Mouse (Mus musculus): ENCODE results near the gene Lifr.

Gene Lifr

DNA sequence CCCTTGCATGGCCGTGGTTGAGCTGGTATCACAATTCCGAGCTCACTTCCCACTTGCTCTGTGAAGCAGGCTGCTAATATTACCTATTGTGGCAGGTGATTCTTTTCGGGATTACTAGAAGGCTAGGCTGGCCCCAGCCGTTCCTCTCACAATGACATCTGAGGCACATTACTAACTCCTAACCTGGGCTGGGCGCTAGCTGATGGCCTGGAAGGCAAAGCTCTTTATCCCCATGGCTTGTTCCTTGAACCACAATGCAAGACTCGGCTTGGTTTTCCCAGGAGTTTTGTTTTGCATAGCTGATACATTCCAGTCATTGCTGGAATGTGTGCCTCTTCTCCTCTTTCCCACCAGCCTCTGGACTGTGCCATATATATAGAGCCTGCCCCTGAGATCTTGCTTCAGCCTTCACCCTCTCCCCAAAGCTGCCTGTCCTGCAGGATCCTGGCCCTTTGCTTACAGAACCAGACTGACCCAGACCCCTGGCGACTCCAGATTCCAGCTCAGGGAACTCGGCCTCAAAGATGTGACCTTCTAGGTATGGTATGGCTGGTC lies at the start of gene Lifr:
Gene Lifr (plus strand): TSS at position 404 of the 555 bp plus-strand sequence.
- DNase-seq: no peak

DNA sequence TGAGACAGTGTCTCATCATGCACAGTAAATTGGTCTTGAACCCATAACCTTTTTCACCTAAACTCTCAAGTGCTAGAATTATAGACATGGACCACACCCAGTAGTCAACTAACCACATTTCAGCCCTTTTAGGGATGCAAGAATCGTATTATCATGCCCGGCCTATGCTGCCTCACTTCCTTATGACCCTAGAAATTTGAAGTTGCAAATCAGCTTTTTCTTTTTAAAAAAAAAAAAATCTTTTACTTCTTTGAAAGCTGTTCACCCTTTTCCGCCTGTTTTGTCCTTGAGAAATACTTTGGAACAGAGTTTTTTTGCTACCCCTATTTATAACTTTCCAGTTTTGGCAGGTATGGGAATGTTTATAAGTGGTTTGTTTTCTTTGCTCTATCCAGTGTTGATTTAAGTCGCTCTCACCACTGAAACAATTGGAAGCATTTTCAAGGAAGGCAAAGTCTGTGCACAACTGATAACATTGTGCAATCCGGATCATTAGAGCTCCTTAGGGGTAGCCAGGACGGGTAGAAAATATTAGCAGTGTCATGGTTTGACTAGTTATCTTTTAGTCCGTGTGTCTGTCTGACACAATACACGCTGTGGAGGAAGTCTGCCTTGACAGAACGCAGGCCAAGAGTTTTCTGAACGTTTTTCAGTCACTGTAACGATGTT lies 46.2 kb upstream of the Lifr start:
- DNase-seq: no peak

DNA sequence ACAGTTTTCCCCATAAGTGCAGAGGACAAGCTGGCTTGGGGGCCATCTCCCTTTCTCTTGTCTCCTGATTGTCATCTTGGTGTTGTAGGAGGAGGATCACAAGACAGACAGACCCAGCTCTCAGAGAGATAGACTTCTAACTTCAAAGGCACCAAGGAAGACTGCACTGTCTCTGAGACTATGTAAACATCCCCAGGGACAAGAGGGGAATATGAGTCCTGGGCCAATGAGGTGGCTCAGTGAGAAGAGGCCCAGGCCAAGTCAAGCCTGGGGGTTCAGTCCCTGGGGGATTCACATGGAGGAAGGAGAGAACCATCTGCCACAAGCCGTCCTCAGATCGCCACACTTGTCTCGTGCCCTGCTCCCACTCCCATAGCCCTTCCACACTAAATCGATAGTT lies 45.4 kb upstream of the Lifr start:
- DNase-seq: no peak

DNA sequence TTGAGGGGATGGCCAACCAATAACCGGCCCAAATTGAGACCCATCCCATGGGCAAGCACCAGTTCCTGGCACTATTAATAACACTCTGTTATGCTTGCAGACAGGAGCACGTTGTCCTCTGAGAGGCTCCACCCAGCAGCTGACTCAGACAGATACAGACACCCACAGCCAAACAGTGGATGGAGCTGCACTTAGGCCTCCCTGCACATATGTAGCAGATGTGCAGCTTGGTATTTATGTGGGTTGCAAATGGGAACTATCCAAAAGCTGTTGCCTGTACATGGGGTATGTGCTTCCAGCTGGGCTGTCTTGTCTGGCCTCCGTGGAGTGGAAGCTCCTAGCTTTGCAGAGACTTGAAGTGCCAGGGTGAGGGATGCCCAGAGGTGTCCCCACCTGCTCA lies 42.5 kb upstream of the Lifr start:
- DNase-seq: no peak

DNA sequence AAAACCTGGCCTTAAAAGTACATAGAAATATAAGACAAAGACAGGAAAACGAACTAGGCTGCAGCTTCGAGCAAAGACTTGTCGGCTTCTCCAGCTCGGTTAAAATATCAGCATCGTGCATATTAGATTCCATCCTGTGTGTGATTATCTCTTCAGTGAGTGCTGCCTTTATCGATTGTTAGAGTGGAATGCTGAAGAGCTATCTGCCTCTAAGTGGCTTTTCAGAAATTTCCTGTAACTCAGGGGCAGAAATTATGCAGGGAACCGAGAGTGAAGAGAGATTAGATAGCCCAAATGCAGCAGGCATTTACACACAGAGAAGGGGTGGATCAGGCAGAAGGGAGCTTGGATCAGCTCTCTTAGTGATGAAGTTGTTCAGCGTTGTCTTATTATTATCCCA lies 41.5 kb upstream of the Lifr start:
- DNase-seq: no peak

DNA sequence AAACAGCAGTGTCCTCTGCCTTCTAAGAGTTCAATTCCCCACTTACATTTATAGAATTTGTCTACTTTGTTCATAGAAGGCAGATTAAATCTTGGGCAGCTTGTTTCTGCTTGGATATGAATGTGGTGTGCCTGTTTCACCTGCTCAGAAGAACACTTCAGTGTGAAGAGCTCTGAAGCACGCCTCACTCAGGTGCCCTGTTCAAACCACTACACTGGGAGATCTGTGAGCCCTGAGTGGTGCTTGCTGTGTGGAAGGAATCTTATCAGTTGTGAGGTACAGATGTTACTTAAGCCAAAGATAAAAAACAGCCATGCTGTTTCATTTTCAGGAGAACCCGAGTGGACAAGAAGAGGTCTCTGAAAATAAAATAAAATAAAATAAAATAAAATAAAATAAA lies 38.7 kb upstream of the Lifr start:
- no peak for DNase-seq

DNA sequence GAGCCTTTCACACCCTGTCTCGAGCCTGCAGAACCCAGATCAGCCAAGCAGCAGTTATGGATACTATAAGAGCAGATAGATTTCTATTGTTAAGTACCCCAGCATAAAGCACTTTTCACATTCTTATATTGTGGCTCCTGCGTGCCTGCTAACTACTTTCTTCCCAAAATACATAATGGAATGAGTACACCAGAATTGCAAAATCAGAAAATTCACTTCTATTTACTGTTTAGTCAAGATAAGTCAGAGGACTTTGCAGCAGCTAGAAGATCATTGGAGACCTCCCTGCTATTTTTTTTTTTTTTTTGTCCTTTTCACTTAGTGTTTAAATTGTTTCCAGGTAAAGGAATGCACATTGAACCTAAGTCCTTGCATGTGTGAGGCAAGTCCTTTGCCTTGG lies 38.3 kb upstream of the Lifr start:
- DNase-seq: no peak

DNA sequence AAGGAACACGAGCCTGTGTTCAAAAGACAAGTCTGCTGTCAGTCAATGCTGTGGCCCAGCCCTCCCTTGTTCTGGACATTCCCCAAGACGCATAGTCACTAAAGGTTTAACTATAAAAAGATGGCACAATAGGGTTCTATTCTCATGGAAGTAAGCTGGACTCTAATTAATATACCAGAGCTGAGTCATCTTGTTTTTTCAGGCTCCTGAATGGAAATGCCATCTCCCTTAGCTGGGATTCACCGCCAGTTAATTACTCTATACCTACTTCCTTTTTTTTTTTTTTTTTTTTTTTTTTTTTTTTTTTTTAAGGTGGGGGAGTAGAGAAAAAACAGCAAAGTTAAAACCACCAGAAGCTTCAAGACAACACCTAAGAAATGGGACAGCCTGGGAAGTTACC lies 33.6 kb upstream of the Lifr start:
- DNase-seq: no peak

DNA sequence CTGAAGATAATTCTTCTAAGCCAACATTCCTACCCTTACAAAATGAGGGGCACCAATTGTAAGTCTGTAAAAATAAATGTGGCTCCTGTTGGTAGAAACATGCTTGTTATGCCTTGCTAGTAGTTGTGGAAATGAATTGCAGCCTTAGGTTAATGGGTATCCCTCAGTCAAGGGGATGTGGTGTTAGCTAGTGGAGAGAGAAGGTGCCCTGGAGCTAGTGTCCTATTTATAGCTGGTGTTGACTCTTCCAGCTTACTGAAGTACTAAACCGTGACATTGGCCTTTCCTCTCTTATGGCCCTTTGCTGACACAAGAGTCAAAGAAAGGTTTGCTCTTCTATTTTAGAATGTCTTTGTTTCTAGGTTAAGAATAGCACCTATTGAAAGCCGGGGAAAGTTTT lies 29.9 kb upstream of the Lifr start:
- no peak for DNase-seq

DNA sequence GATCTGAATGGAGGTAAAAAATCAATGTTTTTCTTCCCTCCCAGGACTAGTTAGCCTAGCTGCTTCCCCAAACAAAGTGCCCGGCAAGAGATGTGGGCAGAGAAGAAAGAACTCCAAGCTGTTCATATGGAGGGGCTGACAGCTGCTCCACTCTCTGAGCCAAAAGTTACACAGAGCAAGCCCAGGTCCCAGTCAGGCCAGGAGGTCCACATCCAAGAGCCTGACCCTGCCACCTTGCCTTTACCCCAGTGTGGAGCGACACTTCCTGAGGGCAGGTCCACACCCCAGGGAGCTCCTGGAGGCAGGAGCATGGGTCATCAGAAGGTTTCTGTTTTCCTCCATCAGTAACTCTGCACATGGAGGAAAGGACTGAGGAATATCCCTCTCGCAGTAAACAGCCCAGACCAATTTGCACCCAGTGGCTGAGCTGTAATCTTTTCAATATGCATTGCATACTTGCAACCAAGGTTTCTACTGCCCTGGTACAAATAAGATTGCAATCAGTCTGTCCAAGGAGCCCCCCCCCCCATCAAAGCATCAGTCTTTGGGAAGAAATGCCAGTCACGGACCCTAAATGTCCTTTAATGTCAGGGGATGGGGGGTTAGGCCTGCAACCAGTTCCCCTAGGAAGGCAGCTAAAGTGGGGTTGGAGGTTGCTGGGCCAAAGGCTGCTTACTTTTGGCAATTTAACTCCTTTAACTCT lies 28.3 kb upstream of the Lifr start:
- DNase-seq: peak; percentile 49 to 67

DNA sequence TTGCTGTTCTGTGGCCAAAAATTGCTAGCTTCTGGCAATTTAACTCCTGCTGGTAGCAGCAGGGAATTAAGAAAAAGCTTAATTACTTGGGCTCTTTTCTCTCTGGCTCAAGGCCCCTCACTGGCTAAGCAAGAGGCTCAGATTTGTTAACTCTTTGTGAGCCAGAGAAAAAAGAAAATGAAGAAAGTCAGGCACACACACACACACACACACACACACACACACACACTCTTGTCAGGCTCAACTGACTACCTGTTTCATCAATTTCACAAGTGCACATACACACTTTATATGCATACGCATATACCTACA lies 27.8 kb upstream of the Lifr start:
- DNase-seq: peak; percentile 70 to 75

DNA sequence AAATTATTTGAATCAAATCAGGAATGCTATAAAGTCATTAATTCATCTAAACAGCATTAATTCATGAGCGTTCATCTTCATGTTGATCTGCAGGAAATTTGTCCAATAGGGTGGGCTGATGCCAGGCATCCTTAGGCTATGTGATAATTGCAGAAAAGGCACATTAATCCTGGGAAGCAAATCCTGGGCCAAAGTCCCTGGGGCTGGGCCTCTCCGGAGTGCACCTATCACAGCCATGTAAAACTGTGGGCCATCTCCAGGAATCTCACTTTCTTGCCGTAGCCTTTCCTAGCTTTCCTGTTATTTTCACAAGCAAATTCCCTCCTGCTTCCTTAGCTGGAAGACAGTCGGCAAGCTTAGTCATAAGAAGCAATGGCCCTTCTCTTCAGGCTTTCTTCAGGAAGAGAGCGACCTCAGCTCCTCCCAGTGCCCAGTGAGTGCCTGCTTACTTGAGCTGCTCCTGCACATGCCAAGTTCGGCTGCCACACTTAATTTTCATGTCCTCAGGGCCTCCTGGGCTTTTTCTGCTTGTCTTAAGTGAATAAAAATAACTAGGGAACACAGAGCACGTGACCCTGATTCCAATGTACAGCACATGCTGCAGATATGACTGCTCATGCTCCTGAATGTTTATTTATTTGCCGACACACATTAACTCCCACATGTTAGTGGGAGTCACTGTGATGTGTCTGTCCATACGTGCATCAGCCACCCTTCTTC lies 26.7 kb upstream of the Lifr start:
- DNase-seq: peak; percentile 22 to 54

DNA sequence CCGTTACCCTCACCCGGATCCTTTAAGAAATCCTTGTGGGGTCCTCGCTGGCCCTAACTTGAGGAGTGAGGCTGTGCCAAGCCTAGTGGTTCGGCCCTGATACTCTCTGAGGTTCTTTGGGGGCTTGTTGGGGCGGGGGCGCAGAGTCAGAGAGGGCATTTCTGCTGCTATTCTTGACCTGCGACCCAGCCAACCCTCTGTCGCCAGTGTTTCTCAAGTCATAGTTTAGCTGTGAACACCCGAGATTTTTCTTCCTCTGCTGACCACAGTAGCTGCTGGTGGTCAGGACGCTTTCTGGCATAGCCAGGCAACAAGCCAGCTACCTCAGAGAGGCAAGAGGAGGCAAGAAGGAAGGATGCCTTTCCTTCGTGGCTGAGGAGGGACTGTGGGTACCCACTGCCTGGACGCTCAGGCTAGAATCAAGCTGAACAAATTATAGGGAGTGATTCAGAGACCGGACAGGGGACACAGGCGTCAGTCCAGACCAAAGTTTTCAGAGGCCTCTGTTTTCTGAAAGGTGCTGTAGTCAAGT lies 25.4 kb upstream of the Lifr start:
- DNase-seq: peak; percentile 40 to 50

DNA sequence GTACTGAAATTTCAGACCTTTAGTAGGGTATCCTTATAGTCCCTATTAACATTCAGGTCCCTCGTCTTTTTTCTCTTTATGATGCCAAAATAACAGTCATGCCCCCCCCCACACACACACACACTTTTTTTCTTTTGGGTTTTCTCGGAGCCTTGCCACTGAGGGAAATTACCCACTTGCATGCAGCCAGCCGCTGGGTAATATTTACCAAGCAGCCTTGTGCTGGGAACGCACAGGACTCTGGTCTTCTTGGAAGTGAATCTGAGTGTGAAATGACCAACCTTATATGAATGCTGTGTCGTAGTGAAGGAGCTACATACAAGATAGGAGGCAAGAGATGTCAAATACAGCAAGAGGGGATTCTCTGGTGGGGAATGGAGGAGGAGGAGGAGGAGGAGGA lies 24.8 kb upstream of the Lifr start:
- no peak for DNase-seq

DNA sequence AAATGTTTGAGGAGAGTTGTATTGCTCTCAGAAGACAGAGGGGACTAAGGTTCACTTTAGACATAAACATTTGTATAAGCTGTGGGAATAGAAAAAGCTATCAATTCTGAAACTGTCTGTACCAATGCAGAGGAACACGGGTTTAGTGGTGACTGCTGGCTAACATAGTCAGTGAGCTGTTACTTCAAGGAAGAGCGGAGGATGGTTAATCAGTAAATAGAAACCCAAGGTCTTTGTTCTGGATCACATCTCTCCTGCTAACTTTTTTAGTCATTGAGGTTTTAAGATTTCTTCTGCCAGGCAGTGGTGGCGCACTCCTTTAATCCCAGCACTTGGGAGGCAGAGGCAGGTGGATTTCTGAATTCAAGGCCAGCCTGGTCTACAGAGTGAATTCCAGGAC lies 23.7 kb upstream of the Lifr start:
- DNase-seq: no peak

DNA sequence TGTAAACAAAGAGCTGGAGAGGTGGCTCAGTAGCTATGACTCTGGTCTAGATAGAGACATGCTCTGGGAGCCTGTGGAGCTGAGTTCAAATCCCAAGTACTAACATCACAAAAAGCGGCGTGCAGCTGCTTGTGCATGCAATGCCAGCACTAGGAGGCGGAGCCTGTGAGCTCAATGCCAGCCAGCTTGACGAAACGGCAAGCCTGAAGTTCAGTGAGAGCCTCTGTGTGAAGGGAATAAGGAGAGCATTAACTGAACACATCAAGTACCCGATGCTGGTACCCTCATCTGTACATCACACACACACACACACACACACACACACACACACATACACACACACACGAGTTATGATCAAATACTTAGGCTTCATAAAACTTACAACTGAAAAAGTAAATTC lies 21.0 kb upstream of the Lifr start:
- peak in 1 of 2 experiments; percentile 44 for DNase-seq

DNA sequence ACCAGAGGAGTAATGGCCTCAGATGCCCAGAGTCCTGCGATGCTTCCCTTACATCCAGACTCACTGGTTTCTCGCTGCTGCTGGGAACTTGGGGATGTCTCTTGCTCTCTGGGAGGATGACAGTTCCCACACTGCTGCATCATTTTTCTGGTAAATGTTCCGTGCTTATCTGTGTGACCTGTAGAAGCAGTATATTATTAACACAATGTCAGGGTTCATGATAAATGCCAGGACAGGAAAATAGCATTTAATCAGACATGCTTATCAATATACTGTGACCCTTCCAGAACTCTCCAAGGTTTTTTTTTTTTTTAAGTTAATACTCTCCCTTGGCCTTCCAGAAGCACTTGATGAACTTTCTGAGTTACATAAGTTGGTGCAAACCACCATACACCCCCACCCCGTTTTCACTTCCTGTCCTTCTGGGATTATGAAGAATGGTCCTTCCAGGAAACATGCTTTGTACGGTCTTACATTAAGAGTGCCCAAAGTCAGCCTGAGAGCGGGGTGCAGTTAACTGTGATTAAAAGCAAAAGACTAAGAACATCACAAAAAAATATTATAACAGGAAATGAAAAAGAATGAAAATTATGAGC lies 20.1 kb upstream of the Lifr start:
- DNase-seq: no peak

DNA sequence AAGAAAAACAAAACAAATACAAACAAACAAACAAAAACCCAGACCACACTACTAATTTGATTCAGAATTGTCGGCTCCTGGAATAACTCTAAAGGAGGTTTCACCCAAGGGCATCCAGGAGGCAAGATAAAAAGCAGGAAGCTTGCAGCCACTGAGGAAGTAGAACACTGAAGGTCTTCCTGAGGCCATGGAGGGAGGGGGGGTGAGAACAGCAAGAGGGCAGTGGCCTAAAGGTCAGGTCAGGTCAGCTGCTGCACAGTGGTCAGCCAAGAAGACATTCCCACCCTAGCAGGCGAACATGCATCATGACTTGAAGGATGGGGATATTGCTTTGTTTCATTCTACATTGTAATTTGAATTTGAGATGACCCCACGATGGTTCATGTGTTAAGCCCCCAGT lies 17.1 kb upstream of the Lifr start:
- no peak for DNase-seq

DNA sequence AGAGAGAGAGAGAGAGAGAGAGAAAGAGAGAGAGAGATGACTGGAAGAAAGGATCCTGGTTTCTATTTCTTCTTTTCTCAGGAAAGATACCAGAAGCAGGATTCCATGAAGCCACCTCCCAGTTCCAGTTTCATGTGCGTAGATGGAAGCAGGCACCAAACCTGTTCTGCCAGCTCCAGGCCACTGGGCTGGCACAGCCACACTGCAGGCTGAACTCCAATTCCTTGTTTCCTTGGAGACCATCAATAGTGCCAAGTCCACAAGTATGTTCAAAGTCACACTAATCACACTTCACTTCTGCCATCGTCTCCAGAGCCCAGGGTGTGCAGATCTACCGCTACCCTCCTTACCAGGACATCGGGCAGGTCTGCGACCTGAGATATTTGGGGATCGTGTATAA lies 15.2 kb upstream of the Lifr start:
- peak; percentile 76 to 81 for DNase-seq

DNA sequence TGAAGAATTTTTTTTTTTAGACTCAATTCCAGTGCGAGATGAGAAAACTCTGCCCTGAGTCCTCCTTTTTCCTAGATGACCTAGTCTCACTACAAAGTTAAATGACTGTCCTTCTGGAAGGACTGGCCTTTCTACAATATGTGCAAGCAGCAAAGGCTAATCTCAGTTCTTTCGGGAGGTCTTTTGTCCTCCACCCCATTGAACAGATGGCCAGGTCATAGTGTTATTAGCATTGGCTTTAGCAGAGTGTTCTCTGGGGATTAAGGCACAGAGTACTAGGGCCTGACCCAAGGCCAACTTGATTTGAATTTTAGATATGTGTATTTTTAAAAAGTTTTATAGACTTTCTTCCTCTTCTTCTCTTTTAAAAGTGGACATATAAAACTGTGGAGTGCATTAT lies 12.1 kb upstream of the Lifr start:
- no peak for DNase-seq

DNA sequence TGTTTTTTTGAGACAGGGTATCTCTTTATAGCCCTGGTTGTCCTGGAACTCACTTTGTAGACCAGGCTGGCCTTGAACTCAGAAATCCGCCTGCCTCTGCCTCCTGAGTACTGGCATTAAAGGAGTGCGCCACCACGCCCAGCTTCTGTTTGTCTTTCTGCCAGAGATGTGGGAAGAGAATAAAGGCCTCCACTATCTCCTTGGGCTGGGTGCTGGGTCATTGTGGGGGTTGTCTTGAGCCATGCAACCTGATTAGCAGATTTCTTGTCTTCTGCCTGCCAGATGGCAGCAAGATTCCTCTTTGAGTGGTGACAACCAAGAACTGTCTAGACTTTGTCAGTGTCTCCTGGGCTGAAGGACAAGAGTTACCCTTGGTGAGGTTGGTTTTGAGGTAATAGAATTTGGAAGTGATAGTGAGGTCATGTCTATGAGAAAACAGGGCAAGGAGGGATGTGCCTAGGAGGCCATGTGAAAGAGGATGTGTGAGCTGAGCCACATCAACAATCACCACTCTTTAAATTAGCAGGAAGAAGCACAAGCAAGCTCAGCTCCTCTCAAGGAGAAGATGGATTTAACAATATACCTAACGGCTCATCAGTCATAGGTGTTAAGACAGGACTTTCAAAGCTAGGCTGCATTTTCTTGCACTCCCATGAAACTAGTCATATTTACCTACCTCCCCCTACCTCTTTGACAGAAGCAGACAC lies 10.6 kb upstream of the Lifr start:
- DNase-seq: no peak

DNA sequence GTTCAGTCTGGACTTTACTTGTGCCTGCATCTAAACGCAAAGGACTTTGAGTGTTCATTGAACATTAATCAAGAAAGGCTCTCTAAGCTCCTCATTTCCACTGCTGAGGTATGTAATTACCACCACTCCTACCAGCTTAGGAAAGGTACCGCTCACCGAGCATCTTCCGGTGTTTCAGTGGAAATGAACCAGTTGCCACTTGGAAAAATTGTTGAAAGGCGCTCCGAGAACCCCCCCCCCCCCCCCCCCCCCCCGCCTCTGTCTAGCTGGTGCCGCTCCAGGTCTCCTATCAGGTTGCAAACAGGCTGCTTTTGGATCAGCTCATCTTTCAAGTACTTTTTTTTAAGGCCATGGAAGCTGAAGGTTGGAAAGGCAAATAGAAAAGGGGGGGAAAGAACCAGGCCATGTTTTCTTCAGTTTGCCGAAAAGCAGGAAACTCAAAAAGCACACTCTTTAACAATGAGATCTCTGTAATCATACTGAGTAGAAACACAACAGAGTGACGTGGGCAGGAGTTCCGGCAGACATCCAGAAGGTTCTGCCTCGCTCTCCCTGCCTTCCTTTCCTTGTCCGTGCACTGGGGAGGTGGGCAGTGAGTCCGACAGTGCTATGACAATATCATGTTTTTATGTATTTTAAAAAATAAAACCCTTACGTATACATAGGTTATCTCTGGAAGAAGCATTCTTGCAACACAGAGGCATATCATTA lies 9.3 kb upstream of the Lifr start:
- no peak for DNase-seq
